Mouse (Mus musculus) gastrocnemius, postnatal 10 days (tissue): ENCODE results near the gene Micall2. TPM values are rescaled to one million over a fixed set of nuclear protein-coding genes. Genes with fewer than 3 reads are reported as not detected.
A peak's percentile ranks its signal among the peaks of the same experiment; 100 is the strongest.
"Not testable (repeated sequence)": the region's sequence is repeated elsewhere in the genome, so short reads cannot be mapped to it uniquely, and the experiment has no call there.

Experiments used
- DNase-seq: peaks from one replicate; pipeline ENCODE4 v3.0.0; 2021; ENCODE audit warnings: mixed read lengths
- total RNA-seq, 2 experiments: library from RNA; stranded (reverse); gene quantifications; 2 replicates each; pipeline ENCODE4 v1.2.3; 2021

Gene Micall2
- total RNA-seq, 2 experiments from 2014 or later: 3.8 to 5.7 TPM

- DNase-seq: no peak
These were observed 5.2 kb downstream of the Micall2 start for GRCm38 (mm10) chr5:139730712-139731486.

DNA sequence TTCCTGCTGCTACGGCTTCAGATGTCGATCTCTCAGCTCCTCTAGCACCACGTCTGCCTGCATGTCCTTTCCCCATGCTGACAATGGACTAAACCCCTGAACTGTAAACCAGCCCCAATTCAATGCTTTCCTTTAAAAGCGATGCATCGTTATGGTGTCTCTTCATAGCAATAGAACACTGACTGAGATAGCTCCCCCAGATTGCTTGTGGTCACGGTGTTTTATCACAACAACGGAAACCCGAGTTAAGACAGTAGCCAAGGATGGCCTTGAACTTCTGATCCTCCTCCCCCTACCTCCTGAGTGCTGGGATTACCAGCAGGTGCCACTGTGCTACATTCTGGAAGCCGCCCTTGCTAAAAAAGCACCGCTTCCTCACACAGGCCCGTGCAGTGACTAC lies 8.9 kb downstream of the Micall2 start:
- DNase-seq: no peak

DNA sequence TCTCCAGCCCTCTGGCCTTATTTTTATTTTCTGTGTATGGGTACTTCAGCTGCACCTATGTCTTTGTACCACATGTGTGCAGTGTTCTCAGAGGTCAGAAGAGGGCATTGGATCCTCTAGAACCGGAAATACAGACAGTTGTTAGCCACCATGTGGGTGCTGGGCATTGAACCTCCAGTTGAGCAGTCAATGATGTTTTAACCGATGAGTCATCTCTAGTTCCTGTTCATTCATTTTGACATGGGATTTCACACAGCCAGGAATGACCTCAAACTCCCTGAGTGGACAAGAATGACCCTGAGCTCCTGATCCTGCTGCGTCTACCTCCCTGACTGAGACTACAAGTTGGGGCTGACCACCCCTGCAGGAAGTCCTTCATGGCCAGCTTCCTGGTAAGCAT lies 9.9 kb downstream of the Micall2 start:
- DNase-seq: no peak

DNA sequence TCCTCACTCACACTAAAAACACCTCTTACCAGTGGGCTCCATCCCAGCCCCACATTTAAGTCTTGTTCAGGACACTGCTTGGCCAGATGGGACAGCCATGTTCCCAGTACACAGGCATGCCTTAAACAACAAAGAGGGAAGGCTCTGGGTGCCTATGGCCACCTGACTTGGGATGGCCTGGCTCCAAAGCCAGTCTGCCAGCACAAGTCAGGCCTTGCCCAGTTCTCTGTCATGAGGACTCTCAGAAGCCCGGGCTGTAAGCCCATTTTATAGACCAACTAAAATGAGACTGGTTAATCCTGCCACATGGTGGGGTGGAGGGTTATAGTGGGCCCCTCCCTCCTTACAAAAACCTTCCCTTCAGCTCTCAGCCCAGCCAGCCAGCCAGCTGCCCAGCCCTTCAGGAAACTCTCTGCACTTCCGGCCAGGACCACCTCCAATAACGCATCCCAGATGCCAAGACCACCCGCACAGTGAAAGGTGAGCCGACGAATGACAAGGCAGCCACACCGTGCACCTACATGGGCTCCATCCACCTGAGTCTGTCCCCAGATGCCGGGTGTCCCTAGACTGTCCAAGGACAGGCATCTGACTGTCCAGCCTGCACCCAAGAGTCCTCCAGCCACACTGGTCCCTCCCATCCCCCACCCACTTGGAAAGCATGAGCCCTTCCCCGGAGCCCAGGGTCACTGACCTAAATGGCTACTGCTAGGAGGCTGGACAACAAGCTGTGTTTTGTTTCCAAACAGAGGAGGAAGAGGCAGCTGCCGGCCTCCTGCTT lies 11.6 kb downstream of the Micall2 start:
- peak; percentile 41 for DNase-seq

DNA sequence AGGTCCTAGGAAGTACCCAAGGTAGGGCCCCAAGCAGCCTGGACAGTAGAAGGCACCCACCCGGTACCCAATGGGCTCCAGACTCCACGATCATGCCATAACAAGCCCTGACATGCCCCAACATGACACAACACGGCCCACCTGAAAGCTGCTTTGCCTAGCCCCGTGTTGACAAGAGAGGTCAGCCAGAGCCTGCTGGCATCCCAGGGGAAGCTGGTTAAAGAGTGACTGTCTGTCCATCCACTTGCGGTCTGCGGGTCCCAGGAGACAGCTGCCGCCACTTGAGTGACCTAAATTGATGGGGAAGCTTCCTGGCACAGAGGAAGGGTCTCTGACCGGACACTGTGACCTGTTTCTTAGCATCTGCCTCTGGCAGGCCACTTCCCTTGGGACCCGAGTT lies 13.0 kb downstream of the Micall2 start:
- DNase-seq: no peak

GRCm38 (mm10) chr5:139722709-139723108 lies 13.4 kb downstream of the Micall2 start:
- no peak for DNase-seq

GRCm38 (mm10) chr5:139718949-139719348 lies 17.2 kb downstream of the Micall2 start:
- DNase-seq: no peak

GRCm38 (mm10) chr5:139718540-139718939 lies 17.6 kb downstream of the Micall2 start:
- peak; percentile 52 for DNase-seq

DNA sequence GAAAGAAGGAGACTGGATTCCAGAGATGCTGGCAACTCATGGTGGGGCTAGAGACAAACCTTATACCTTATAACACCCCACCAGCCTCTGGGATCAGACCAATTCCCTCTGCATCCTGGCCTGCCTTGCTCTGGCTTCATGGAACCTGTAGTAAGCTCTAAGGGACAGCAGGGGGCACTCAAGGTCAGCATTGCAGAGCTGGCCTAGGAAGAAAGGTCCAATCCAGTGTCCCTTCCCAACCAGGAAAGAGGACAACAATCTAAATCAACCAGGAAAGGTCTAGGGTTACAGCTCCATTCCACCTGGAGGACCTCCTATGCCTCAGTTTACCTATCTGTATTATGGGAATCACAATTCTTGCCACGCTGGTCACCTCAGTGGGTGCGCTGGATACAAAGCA lies 18.4 kb downstream of the Micall2 start:
- peak; percentile 54 for DNase-seq

- no peak for DNase-seq
These were observed 29.6 kb downstream of the Micall2 start for GRCm38 (mm10) chr5:139706496-139706895.

- no peak for DNase-seq
These were observed 33.2 kb downstream of the Micall2 start for GRCm38 (mm10) chr5:139702905-139703304.

DNA sequence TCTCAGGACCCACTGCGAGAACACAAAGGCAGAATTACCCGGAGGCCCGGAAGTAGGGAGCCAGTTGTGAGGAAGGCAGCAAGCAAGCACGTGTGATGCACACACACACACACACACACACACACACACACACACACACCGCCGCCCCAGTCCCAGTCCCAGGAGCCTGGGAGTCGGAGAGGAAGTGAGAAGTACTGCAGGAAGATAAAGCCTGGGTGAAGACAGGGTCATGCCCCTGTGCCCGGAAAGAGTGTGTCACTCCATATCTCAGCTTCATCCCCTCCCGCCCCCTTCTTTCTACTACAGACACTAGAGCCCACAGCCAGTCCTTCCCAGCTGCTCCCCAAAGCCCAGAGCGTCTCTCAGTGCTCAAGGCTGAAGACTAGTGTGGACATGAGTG lies 33.9 kb downstream of the Micall2 start:
- DNase-seq: no peak

- DNase-seq: no peak
These were observed 39.2 kb downstream of the Micall2 start for GRCm38 (mm10) chr5:139696954-139697353.

GRCm38 (mm10) chr5:139695876-139696275 lies 40.3 kb downstream of the Micall2 start:
- DNase-seq: not testable (repeated sequence)

- DNase-seq: no peak
These were observed 41.1 kb downstream of the Micall2 start for GRCm38 (mm10) chr5:139694989-139695571.

GRCm38 (mm10) chr5:139694292-139694988 lies 41.7 kb downstream of the Micall2 start:
- no peak for DNase-seq

DNA sequence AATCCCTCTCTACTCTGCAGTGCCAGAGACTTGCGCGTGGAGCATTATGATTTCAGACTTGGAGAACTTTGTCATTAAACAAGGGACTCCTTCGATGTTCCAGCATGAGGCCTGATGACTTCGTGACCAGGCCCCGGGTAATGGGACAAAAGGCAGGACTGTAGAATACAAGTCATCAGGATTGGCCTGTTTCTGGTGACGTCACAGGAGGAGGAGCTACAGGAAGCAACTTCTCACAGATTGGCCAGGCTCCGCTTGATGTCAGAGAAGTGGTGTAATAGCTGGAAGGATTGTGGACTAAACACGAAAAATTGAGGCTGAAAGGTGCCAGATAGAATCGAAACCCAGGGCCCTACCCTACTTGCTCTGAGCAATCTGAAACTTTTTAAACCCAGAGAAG lies 45.3 kb downstream of the Micall2 start:
- DNase-seq: no peak

DNA sequence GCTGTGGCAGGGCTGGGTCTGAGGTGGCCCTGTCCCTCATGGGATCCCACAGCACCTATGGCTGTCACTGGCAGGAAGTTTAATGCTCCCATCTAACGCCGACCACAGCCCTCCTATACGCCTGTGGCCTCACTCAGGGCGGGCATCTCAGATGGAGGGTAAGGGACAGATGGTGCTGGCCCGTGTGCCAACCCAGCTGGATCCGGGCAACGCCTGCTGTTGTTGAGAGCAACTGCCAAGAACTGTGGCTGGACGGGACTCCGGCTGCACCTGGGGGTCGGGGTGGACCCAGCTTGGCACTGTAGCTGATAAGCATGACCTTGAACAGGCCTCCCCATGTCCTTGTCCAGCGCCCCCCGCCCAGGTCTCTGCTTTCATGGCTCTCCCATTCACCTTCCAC lies 47.8 kb downstream of the Micall2 start:
- no peak for DNase-seq

DNA sequence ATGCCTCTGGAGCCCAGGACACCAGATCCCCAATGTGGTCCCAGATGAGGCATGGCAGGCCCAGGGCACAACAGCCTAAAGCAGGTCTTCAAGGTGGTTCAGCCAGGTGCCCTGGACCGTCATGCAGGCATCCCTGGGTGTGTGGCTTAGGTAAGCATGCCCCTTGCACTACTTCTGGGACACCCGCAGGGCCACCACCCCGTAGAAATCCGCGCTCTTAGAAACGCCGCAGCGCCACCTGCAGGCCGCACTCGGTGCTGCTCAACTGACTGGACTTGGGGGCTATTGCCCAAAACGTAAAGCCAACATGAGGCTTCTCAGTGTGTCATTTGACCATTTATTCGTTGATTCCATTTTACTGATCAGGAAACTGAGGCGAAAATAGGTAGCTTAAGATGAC lies 48.5 kb downstream of the Micall2 start:
- DNase-seq: peak; percentile 64

- DNase-seq: no peak
These were observed 49.4 kb downstream of the Micall2 start for GRCm38 (mm10) chr5:139686530-139687249.

DNA sequence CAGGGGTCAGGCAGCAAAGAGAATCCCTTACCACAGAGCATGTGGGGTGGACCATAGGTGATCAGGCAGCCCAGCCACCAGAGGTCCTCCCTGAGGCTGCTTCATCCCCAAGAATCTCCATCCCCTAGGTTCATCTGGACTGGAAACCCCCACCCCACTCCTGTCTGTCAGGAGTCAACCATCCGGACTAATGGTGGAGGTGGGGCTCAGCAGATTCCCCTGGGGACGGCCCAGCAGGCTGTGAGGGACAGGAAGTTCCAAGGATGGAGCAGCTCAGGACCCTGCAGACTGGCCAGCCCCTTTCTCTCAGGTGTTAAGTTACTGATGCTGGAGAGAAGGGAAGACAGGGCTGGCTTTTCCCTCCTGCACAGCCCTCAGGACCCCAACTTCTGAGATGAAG lies 52.9 kb downstream of the Micall2 start:
- no peak for DNase-seq

GRCm38 (mm10) chr5:139682631-139682977 lies 53.5 kb downstream of the Micall2 start:
- no peak for DNase-seq
